Mouse (Mus musculus): ENCODE measurements at regions not wholly inside any gene's neighbourhood (a gene's known extent, or its start where the extent isn't known, plus 50 kb on each side); places are given as distances from the start of the nearest gene placed in this dataset.
"Not testable (repeated sequence)": the region's sequence is repeated elsewhere in the genome, so short reads cannot be mapped to it uniquely, and the experiment has no call there.

GRCm38 (mm10) chr6:144903156-144903555 is 121.4 kb upstream of the Sox5 start:
- H3K4me3 ChIP-seq, result no peak overlapping the region
- no peak for DNase-seq (ENCODE audit: low spot score in 2 of 2)
- TF ChIP-seq CTCF (conservative IDR thresholded peaks at IDR 0.05), result no peak

GRCm38 (mm10) chr6:144902267-144902995 is 120.7 kb upstream of the Sox5 start:
- TF ChIP-seq CTCF (conservative IDR thresholded peaks at IDR 0.05), result no peak
- DNase-seq (ENCODE audit: low spot score in 2 of 2), result no peak
- no peak overlapping the region for H3K27ac ChIP-seq
- no peak overlapping the region for H3K4me3 ChIP-seq

More at GRCm38 (mm10) chr6:144903156-144903555, 121.4 kb upstream of the Sox5 start:
- no peak overlapping the region for H3K27ac ChIP-seq

GRCm38 (mm10) chr6:144901825-144902224 is 120.0 kb upstream of the Sox5 start:
- DNase-seq (ENCODE audit: low spot score in 2 of 2), result no peak
- Histone ChIP-seq H3K4me3 (no peak overlapping the region), H3K27ac (no peak overlapping the region)
- TF ChIP-seq CTCF (conservative IDR thresholded peaks at IDR 0.05), result no peak

- H3K4me3 ChIP-seq; H3K27ac ChIP-seq; DNase-seq (ENCODE audit: low spot score in 2 of 2): not testable (repeated sequence)
These were observed 119.1 kb upstream of the Sox5 start for GRCm38 (mm10) chr6:144900858-144901257.

GRCm38 (mm10) chr6:144897526-144897925 is 115.7 kb upstream of the Sox5 start:
- Histone ChIP-seq H3K27ac (no peak overlapping the region), H3K4me3 (no peak overlapping the region)
- TF ChIP-seq CTCF (conservative IDR thresholded peaks at IDR 0.05), result no peak
- no peak for DNase-seq (ENCODE audit: low spot score in 2 of 2)

GRCm38 (mm10) chr6:144890914-144891313 is 109.1 kb upstream of the Sox5 start:
- Histone ChIP-seq H3K27ac (no peak overlapping the region), H3K4me3 (no peak overlapping the region)
- DNase-seq (ENCODE audit: low spot score in 2 of 2), result no peak
- TF ChIP-seq CTCF (conservative IDR thresholded peaks at IDR 0.05), result no peak

- DNase-seq (ENCODE audit: low spot score in 2 of 2), result no peak
- no peak overlapping the region for H3K4me3 ChIP-seq
- H3K27ac ChIP-seq, result no peak overlapping the region
- no peak for TF ChIP-seq CTCF (conservative IDR thresholded peaks at IDR 0.05)
These were observed 108.4 kb upstream of the Sox5 start for GRCm38 (mm10) chr6:144890166-144890565.

GRCm38 (mm10) chr6:144883117-144883516 is 101.3 kb upstream of the Sox5 start:
- no peak overlapping the region for H3K27ac ChIP-seq
- no peak for DNase-seq (ENCODE audit: low spot score in 2 of 2)
- no peak for TF ChIP-seq CTCF (conservative IDR thresholded peaks at IDR 0.05)
- no peak overlapping the region for H3K4me3 ChIP-seq

GRCm38 (mm10) chr6:144880098-144880497 is 98.3 kb upstream of the Sox5 start:
- DNase-seq (ENCODE audit: low spot score in 2 of 2), result peak; percentile 36 to 47
- no peak for TF ChIP-seq CTCF (conservative IDR thresholded peaks at IDR 0.05)
- Histone ChIP-seq H3K4me3 (no peak overlapping the region), H3K27ac (no peak overlapping the region)

GRCm38 (mm10) chr6:144876758-144877157 is 95.0 kb upstream of the Sox5 start:
- peak overlapping the region; percentile 4; the same call in 1 of the 2 replicates for H3K4me3 ChIP-seq
- no peak overlapping the region for H3K27ac ChIP-seq
- TF ChIP-seq CTCF (conservative IDR thresholded peaks at IDR 0.05), result no peak
- DNase-seq (ENCODE audit: low spot score in 2 of 2), result no peak

GRCm38 (mm10) chr6:144875862-144876261 is 94.1 kb upstream of the Sox5 start:
- H3K27ac ChIP-seq, result no peak overlapping the region

GRCm38 (mm10) chr6:144874251-144874650 is 92.5 kb upstream of the Sox5 start:
- Histone ChIP-seq H3K4me3 (no peak overlapping the region), H3K27ac (no peak overlapping the region)
- TF ChIP-seq CTCF (conservative IDR thresholded peaks at IDR 0.05), result no peak
- no peak for DNase-seq (ENCODE audit: low spot score in 2 of 2)

More at GRCm38 (mm10) chr6:144875862-144876261, 94.1 kb upstream of the Sox5 start:
- no peak overlapping the region for H3K4me3 ChIP-seq
- TF ChIP-seq CTCF (conservative IDR thresholded peaks at IDR 0.05), result no peak
- DNase-seq (ENCODE audit: low spot score in 2 of 2), result no peak

GRCm38 (mm10) chr6:144870949-144871348 is 89.2 kb upstream of the Sox5 start:
- no peak overlapping the region for H3K4me3 ChIP-seq
- no peak overlapping the region for H3K27ac ChIP-seq
- no peak for DNase-seq (ENCODE audit: low spot score in 2 of 2)
- no peak for TF ChIP-seq CTCF (conservative IDR thresholded peaks at IDR 0.05)

GRCm38 (mm10) chr6:144867333-144867732 is 85.6 kb upstream of the Sox5 start:
- no peak for TF ChIP-seq CTCF (conservative IDR thresholded peaks at IDR 0.05)
- Histone ChIP-seq H3K27ac (no peak overlapping the region), H3K4me3 (no peak overlapping the region)
- peak in 1 of 2 experiments; percentile 9 for DNase-seq (ENCODE audit: low spot score in 2 of 2)
